Mouse (Mus musculus): Measurements from ENCODE around the gene Gm10217.

GRCm38 (mm10) chr8:9859286-9859685 is 4.8 kb upstream of the Gm10217 start:
- TF ChIP-seq CTCF (IDR thresholded peaks at IDR 0.05; ENCODE audit: control insufficient read depth, insufficient read depth, insufficient read length) (no peak), MYOD1 (IDR thresholded peaks at IDR 0.05; ENCODE audit: control insufficient read depth, insufficient read length, low read depth) (no peak), CEBPB (IDR thresholded peaks at IDR 0.05; ENCODE audit: low read depth) (no peak), MYOG (IDR thresholded peaks at IDR 0.05; ENCODE audit: control insufficient read depth, extremely low read depth, insufficient read length) (no peak), USF1 (IDR thresholded peaks at IDR 0.05; ENCODE audit: low read depth) (no peak)
